Mouse (Mus musculus) stomach, postnatal 0 days (tissue): Measurements from ENCODE around the gene Ciart. TPM values are rescaled to one million over a fixed set of nuclear protein-coding genes. Genes with fewer than 3 reads are reported as not detected.
A peak's percentile ranks its signal among the peaks of the same experiment; 100 is the strongest.
"Not testable (repeated sequence)": the region's sequence is repeated elsewhere in the genome, so short reads cannot be mapped to it uniquely, and the experiment has no call there.

Experiments used
- ATAC-seq: fragments of 200-750 bp; cut with Nextera tagmentation; 2 replicates; pipeline ENCODE4 v1.8.0; 2017; ENCODE audit not compliant: low FRiP score, low TSS enrichment
- DNase-seq: peaks from one replicate; pipeline ENCODE4 v3.0.0-alpha.2; 2016; ENCODE audit warnings: low spot score
- H3K27ac ChIP-seq: fragments of 300-500 bp; sonication (generic); replicated peaks from 2 replicates; pipeline ENCODE4 v1.5.1; 2014; ENCODE audit warnings: mild to moderate bottlenecking, control low read depth
- H3K27me3 ChIP-seq: fragments of 300-500 bp; sonication (generic); 2 replicates; pipeline ENCODE4 v1.6.1; 2014; ENCODE audit warnings: low read length; ENCODE audit not compliant: control insufficient read depth, insufficient read depth
- H3K36me3 ChIP-seq: fragments of 300-500 bp; sonication (generic); 2 replicates; pipeline ENCODE4 v1.6.1; 2014; ENCODE audit warnings: low read length, mixed read lengths; ENCODE audit not compliant: control insufficient read depth, insufficient read depth
- H3K4me1 ChIP-seq: fragments of 300-500 bp; sonication (generic); replicated peaks from 2 replicates; pipeline ENCODE4 v1.6.1; 2014; ENCODE audit warnings: antibody characterized with exemption; ENCODE audit not compliant: control insufficient read depth, insufficient read depth
- H3K4me2 ChIP-seq: fragments of 300-500 bp; sonication (generic); replicated peaks from 2 replicates; pipeline ENCODE4 v1.6.1; 2014; ENCODE audit warnings: low read depth, mild to moderate bottlenecking, control low read depth, moderate library complexity
- H3K4me3 ChIP-seq: fragments of 300-500 bp; sonication (generic); 2 replicates; pipeline ENCODE4 v1.5.1; 2014; ENCODE audit warnings: low read depth, low read length, control low read depth
- H3K9ac ChIP-seq: fragments of 300-500 bp; sonication (generic); 2 replicates; pipeline ENCODE4 v1.6.1; 2014; ENCODE audit warnings: mild to moderate bottlenecking, low read length, control low read depth, mixed read lengths
- H3K9me3 ChIP-seq: fragments of 300-500 bp; sonication (generic); 2 replicates; pipeline ENCODE4 v1.6.1; 2016; ENCODE audit warnings: low read length; ENCODE audit not compliant: control insufficient read depth
- CTCF ChIP-seq: IDR thresholded peaks from 2 replicates; pipeline ENCODE4 v1.5.1; 2016; ENCODE audit warnings: antibody characterized with exemption, low read depth, mild to moderate bottlenecking, moderate library complexity
- EP300 ChIP-seq: optimal IDR thresholded peaks from 2 replicates; pipeline ENCODE3; 2016; ENCODE audit warnings: antibody characterized with exemption
- WGBS: fragments of 180-500 bp; shearing (Covaris S2); extraction: QIAGEN DNeasy Blood & Tissue Kit; methylation state at CpG from one replicate; pipeline ENCODE4 v1.1.7; 2014; 5-methylcytosine and 5-hydroxymethylcytosine counted together
- polyA plus RNA-seq: library from polyadenylated mRNA; unstranded; fragments of >200 nt; fragmentation: Nextera tagmentation; extraction: Ambion mirVana; gene quantifications from 2 replicates; pipeline ENCODE4 v1.2.1, GENCODE M21; 2015

Gene Ciart
- polyA plus RNA-seq, 1 experiment from 2014 or later = 3.2 TPM

GRCm38 (mm10) chr3:95928261-95928657 is 46.2 kb upstream of the Ciart start:
- Histone ChIP-seq H3K36me3 (no peaks in the 10 kb centered on the region), H3K9me3 (no peaks in the 10 kb centered on the region), H3K27me3 (no peaks in the 10 kb centered on the region), H3K9ac (no peak overlapping the region), H3K4me1 (no peaks in the 10 kb centered on the region), H3K27ac (no peak overlapping the region), H3K4me3 (peak overlapping the region; percentile 89), H3K4me2 (peak overlapping the region; percentile 62)
- ATAC-seq (no peak), DNase-seq (no peak)
- WGBS = 45% methylated on average over 6 of the region's 6 CpGs
- no peak for TF ChIP-seq EP300
- TF ChIP-seq CTCF = no peak

- Histone ChIP-seq H3K4me3 (no peak overlapping the region), H3K27me3 (no peaks in the 10 kb centered on the region), H3K27ac (no peak overlapping the region), H3K9ac (no peak overlapping the region), H3K36me3 (no peaks in the 10 kb centered on the region), H3K9me3 (no peaks in the 10 kb centered on the region), H3K4me2 (no peak overlapping the region), H3K4me1 (no peaks in the 10 kb centered on the region)
- ATAC-seq (no peak), DNase-seq (no peak)
- 76% methylated on average over 5 of the region's 5 CpGs for WGBS
- no peak for TF ChIP-seq CTCF
- no peak for TF ChIP-seq EP300
Observed at GRCm38 (mm10) chr3:95925087-95925486, 43.0 kb upstream of the Ciart start.

DNA sequence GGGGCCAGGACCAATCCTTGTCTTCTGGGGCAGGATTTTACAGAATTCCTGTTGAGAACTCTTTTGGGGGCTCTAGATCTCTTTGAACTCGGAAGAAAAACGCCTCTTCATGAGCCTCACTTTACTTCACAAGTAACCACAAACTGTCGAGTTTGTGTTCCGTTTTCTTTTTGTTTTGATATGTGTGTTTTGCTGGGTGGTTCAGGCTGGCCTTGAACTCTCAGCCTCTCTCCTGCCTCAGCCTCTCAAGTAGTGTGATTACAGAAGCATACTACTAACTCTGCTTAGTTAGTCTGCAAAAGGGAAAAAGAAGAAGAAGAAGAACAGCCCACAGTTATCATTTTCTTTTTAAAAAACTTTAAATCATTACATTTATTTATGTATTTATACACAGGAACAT is 42.1 kb upstream of the Ciart start:
- Histone ChIP-seq H3K4me3 (no peak overlapping the region), H3K4me2 (no peak overlapping the region), H3K4me1 (no peaks in the 10 kb centered on the region), H3K27ac (no peak overlapping the region), H3K9ac (no peak overlapping the region), H3K27me3 (no peaks in the 10 kb centered on the region), H3K9me3 (no peaks in the 10 kb centered on the region), H3K36me3 (no peaks in the 10 kb centered on the region)
- WGBS = 69% methylated on average over 4 of the region's 4 CpGs
- TF ChIP-seq CTCF = no peak
- TF ChIP-seq EP300 = no peak
- DNase-seq (no peak), ATAC-seq (no peak)

GRCm38 (mm10) chr3:95923429-95923828 is 41.4 kb upstream of the Ciart start:
- not testable (repeated sequence) for DNase-seq, H3K9me3 ChIP-seq, H3K4me1 ChIP-seq, H3K4me2 ChIP-seq, H3K27me3 ChIP-seq, ATAC-seq, H3K4me3 ChIP-seq, H3K27ac ChIP-seq, H3K36me3 ChIP-seq, H3K9ac ChIP-seq
- WGBS = 89% methylated on average over 7 of the region's 7 CpGs

- H3K4me3 ChIP-seq, H3K4me2 ChIP-seq, H3K9me3 ChIP-seq, DNase-seq, H3K27me3 ChIP-seq, H3K27ac ChIP-seq, H3K9ac ChIP-seq, ATAC-seq, H3K36me3 ChIP-seq, H3K4me1 ChIP-seq: not testable (repeated sequence)
- 63% methylated on average over 2 of the region's 2 CpGs for WGBS
Observed at GRCm38 (mm10) chr3:95920532-95920931, 38.5 kb upstream of the Ciart start.

GRCm38 (mm10) chr3:95916760-95917159 is 34.7 kb upstream of the Ciart start:
- no peak overlapping the region for H3K9ac ChIP-seq
- ATAC-seq (no peak), DNase-seq (no peak)
- H3K4me1 ChIP-seq = no peaks in the 10 kb centered on the region
- H3K4me2 ChIP-seq = no peak overlapping the region
- H3K4me3 ChIP-seq = no peak overlapping the region
- no peaks in the 10 kb centered on the region for H3K36me3 ChIP-seq
- no peaks in the 10 kb centered on the region for H3K27me3 ChIP-seq
- 67% methylated on average over 7 of the region's 7 CpGs for WGBS
- H3K27ac ChIP-seq = no peak overlapping the region
- no peaks in the 10 kb centered on the region for H3K9me3 ChIP-seq
- TF ChIP-seq EP300 (no peak), CTCF (no peak)

- H3K27me3 ChIP-seq = no peaks in the 10 kb centered on the region
- ATAC-seq = no peak
- H3K27ac ChIP-seq = no peak overlapping the region
- no peak overlapping the region for H3K4me3 ChIP-seq
- no peaks in the 10 kb centered on the region for H3K4me1 ChIP-seq
- 75% methylated on average over 4 of the region's 4 CpGs for WGBS
- TF ChIP-seq EP300 (no peak), CTCF (no peak)
- H3K9me3 ChIP-seq = no peaks in the 10 kb centered on the region
- DNase-seq = no peak
- no peaks in the 10 kb centered on the region for H3K36me3 ChIP-seq
- H3K4me2 ChIP-seq = no peak overlapping the region
- no peak overlapping the region for H3K9ac ChIP-seq
Observed at GRCm38 (mm10) chr3:95914706-95915105, 32.7 kb upstream of the Ciart start.
